Mouse (Mus musculus) kidney, embryonic 14.5 days (tissue): ENCODE results near the gene Slc28a3. TPM values are rescaled to one million over a fixed set of nuclear protein-coding genes. Genes with fewer than 3 reads are reported as not detected.

Source experiments
- ATAC-seq: fragments of 200-750 bp; cut with Nextera tagmentation; 2 replicates; pipeline ENCODE4 v1.8.0; 2017; ENCODE audit warnings: moderate number of reproducible peaks, mild to moderate bottlenecking, moderate TSS enrichment, moderate library complexity; ENCODE audit not compliant: low FRiP score, low TSS enrichment
- H3K27ac ChIP-seq: fragments of 300-500 bp; sonication (generic); 2 replicates; pipeline ENCODE4 v1.5.1; 2014; ENCODE audit warnings: low read depth, mild to moderate bottlenecking, low read length, moderate library complexity, mixed read lengths
- H3K27me3 ChIP-seq: fragments of 300-500 bp; sonication (generic); 2 replicates; pipeline ENCODE4 v1.6.1; 2014; ENCODE audit warnings: mild to moderate bottlenecking, low read length; ENCODE audit not compliant: control insufficient read depth, insufficient read depth
- H3K36me3 ChIP-seq: fragments of 300-500 bp; sonication (generic); 2 replicates; pipeline ENCODE4 v1.6.1; 2014; ENCODE audit warnings: low read length, mixed read lengths; ENCODE audit not compliant: control insufficient read depth, insufficient read depth
- H3K4me1 ChIP-seq: fragments of 300-500 bp; sonication (generic); 2 replicates; pipeline ENCODE4 v1.6.1; 2014; ENCODE audit warnings: low read length, mixed read lengths; ENCODE audit not compliant: control insufficient read depth, insufficient read depth
- H3K4me2 ChIP-seq: fragments of 300-500 bp; sonication (generic); replicated peaks from 2 replicates; pipeline ENCODE4 v1.6.1; 2014; ENCODE audit warnings: low read depth, mild to moderate bottlenecking, low read length
- H3K4me3 ChIP-seq: fragments of 300-500 bp; sonication (generic); 2 replicates; pipeline ENCODE4 v1.5.1; 2014; ENCODE audit warnings: mild to moderate bottlenecking, low read length
- H3K9ac ChIP-seq: fragments of 300-500 bp; sonication (generic); 2 replicates; pipeline ENCODE4 v1.6.1; 2014; ENCODE audit warnings: low read depth, mild to moderate bottlenecking, low read length, moderate library complexity
- H3K9me3 ChIP-seq: fragments of 300-500 bp; sonication (generic); 2 replicates; pipeline ENCODE4 v1.6.1; 2016; ENCODE audit warnings: low read length; ENCODE audit not compliant: control insufficient read depth
- WGBS: fragments of 180-500 bp; shearing (Covaris S2); extraction: QIAGEN DNeasy Blood & Tissue Kit; methylation state at CpG from one replicate; pipeline ENCODE4 v1.1.7; 2014; 5-methylcytosine and 5-hydroxymethylcytosine counted together
- polyA plus RNA-seq: library from polyadenylated mRNA; unstranded; fragments of >200 nt; fragmentation: Nextera tagmentation; extraction: Ambion mirVana; gene quantifications from 2 replicates; pipeline ENCODE4 v1.2.1, GENCODE M21; 2014

Slc28a3 gene
- polyA plus RNA-seq, 1 experiment from 2014 or later = 0.08 TPM

GRCm38 (mm10) chr13:58537232-58537915 lies 73.3 kb downstream of the Slc28a3 start:
- Histone ChIP-seq H3K27ac (no peak overlapping the region), H3K4me3 (no peak overlapping the region), H3K9ac (no peak overlapping the region), H3K4me1 (no peaks in the 10 kb centered on the region), H3K27me3 (no peaks in the 10 kb centered on the region), H3K9me3 (no peaks in the 10 kb centered on the region), H3K4me2 (no peak overlapping the region), H3K36me3 (no peaks in the 10 kb centered on the region)
- WGBS = 90% methylated on average over 6 of the region's 6 CpGs
- no peak for ATAC-seq

GRCm38 (mm10) chr13:58536466-58537231 lies 74.0 kb downstream of the Slc28a3 start:
- 73% methylated on average over 2 of the region's 2 CpGs for WGBS
- no peaks in the 10 kb centered on the region for H3K4me1 ChIP-seq
- ATAC-seq = no peak

GRCm38 (mm10) chr13:58535321-58535720 lies 75.4 kb downstream of the Slc28a3 start:
- Histone ChIP-seq H3K9me3 (no peaks in the 10 kb centered on the region), H3K27ac (no peak overlapping the region), H3K9ac (no peak overlapping the region), H3K4me3 (no peak overlapping the region), H3K27me3 (no peaks in the 10 kb centered on the region), H3K36me3 (no peaks in the 10 kb centered on the region), H3K4me1 (no peaks in the 10 kb centered on the region), H3K4me2 (no peak overlapping the region)
- WGBS = 80% methylated on average over 2 of the region's 2 CpGs
- no peak for ATAC-seq

More at GRCm38 (mm10) chr13:58536466-58537231, 74.0 kb downstream of the Slc28a3 start:
- H3K36me3 ChIP-seq = no peaks in the 10 kb centered on the region
- H3K27ac ChIP-seq = no peak overlapping the region
- no peak overlapping the region for H3K4me2 ChIP-seq
- H3K9me3 ChIP-seq = no peaks in the 10 kb centered on the region
- no peaks in the 10 kb centered on the region for H3K27me3 ChIP-seq
- H3K4me3 ChIP-seq = no peak overlapping the region
- no peak overlapping the region for H3K9ac ChIP-seq

GRCm38 (mm10) chr13:58534861-58535260 lies 75.8 kb downstream of the Slc28a3 start:
- Histone ChIP-seq H3K4me3 (no peak overlapping the region), H3K27ac (no peak overlapping the region), H3K9me3 (no peaks in the 10 kb centered on the region), H3K27me3 (no peaks in the 10 kb centered on the region), H3K4me2 (no peak overlapping the region), H3K36me3 (no peaks in the 10 kb centered on the region), H3K9ac (no peak overlapping the region), H3K4me1 (no peaks in the 10 kb centered on the region)
- ATAC-seq = no peak
- 84% methylated on average over 3 of the region's 3 CpGs for WGBS

GRCm38 (mm10) chr13:58534216-58534841 lies 76.3 kb downstream of the Slc28a3 start:
- H3K4me2 ChIP-seq = no peak overlapping the region
- no peaks in the 10 kb centered on the region for H3K36me3 ChIP-seq
- no peak for ATAC-seq
- no peaks in the 10 kb centered on the region for H3K9me3 ChIP-seq
- H3K4me3 ChIP-seq = no peak overlapping the region
- H3K4me1 ChIP-seq = no peaks in the 10 kb centered on the region
- 67% methylated on average over 7 of the region's 7 CpGs for WGBS
- H3K9ac ChIP-seq = no peak overlapping the region
- H3K27ac ChIP-seq = no peak overlapping the region
- H3K27me3 ChIP-seq = no peaks in the 10 kb centered on the region

- no peak overlapping the region for H3K4me3 ChIP-seq
- no peak overlapping the region for H3K27ac ChIP-seq
- H3K4me1 ChIP-seq = peaks cover 6% of the 10 kb centered on the region; the same call in 1 of the 2 replicates
- H3K36me3 ChIP-seq = no peaks in the 10 kb centered on the region
- H3K27me3 ChIP-seq = peaks cover 8% of the 10 kb centered on the region; the same call in 1 of the 2 replicates
- H3K9me3 ChIP-seq = no peaks in the 10 kb centered on the region
- 92% methylated on average over 3 of the region's 3 CpGs for whole genome bisulfite sequencing
- no peak overlapping the region for H3K9ac ChIP-seq
- no peak for ATAC-seq
- no peak overlapping the region for H3K4me2 ChIP-seq
Measured at GRCm38 (mm10) chr13:58524581-58524980, 86.1 kb downstream of the Slc28a3 start.

GRCm38 (mm10) chr13:58523761-58524117 lies 86.9 kb downstream of the Slc28a3 start:
- Histone ChIP-seq H3K9me3 (no peaks in the 10 kb centered on the region), H3K4me2 (no peak overlapping the region), H3K27ac (no peak overlapping the region), H3K27me3 (peaks cover 8% of the 10 kb centered on the region; the same call in 1 of the 2 replicates), H3K36me3 (no peaks in the 10 kb centered on the region), H3K4me1 (peaks cover 6% of the 10 kb centered on the region; the same call in 1 of the 2 replicates), H3K4me3 (no peak overlapping the region), H3K9ac (no peak overlapping the region)
- no peak for ATAC-seq
- WGBS = 50% methylated on average over 7 of the region's 7 CpGs

GRCm38 (mm10) chr13:58523011-58523760 lies 87.5 kb downstream of the Slc28a3 start:
- WGBS = 13% methylated on average over 20 of the region's 20 CpGs
- Histone ChIP-seq H3K27ac (no peak overlapping the region), H3K4me1 (peaks cover 6% of the 10 kb centered on the region; the same call in 1 of the 2 replicates), H3K4me2 (peak overlapping the region; percentile 34), H3K9me3 (no peaks in the 10 kb centered on the region), H3K9ac (no peak overlapping the region), H3K27me3 (peaks cover 8% of the 10 kb centered on the region; the same call in 1 of the 2 replicates), H3K36me3 (no peaks in the 10 kb centered on the region), H3K4me3 (peak overlapping the region; percentile 12; the same call in 1 of the 2 replicates)
- ATAC-seq = peak; percentile 66
